8 mouse cellular contexts compared by ENCODE assay signal in the genomic region with DNA sequence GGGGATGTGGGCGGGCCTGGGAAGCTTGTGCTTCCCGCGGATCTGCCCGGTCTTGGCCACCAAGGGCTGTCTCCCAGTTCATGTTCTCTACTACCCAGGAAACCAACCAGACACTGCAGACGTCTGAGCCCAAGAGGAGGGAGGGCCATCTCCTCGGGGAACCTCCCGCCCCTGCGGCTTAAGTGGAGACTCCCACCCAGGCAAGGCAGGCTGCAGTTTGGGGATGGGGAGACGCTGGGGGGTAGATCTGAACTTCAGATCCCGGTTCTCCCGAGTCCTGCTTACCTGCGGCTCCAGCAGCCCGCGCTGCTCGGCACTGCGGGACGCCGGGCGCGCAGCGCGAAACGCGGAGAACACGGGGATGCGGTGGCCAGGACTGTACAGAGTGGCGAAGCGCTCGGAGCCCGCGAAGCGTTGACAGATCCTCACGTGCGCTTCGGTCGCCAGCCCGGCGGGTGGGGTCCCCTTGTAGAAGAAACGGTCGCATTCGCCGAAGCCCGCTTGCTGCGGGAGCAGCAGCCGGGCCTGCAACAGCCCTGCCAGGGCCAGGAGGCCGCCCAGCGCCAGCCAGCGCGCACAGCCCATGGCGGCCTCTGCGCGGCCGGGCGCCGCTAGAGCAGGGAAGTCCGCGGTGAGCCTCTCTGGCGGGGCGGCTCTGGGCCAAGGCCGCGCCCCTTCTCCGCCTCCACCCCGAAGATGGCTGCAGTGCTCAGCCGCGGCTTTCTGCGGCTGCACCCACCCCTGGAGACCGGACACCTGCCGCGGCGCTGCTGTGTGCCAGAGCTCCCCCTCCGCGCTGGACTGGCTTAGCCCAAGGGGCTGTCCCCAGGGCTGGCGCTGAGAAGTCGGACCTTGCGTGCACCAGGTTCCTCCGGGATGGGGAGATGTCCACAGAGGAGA. TPM values are rescaled to one million over a fixed set of nuclear protein-coding genes. Genes with fewer than 3 reads are reported as not detected.
DNase-seq lines count a peak whose midpoint lies in the region; ATAC-seq and TF ChIP-seq lines count a peak whose summit lies in the region.

No protein-coding gene starts in this region.

- H3K79me3 ChIP-seq in C2C12 (ENCODE audit: low read depth): no peaks in the 10 kb centered on the region

- no peaks in the 10 kb centered on the region for H3K36me3 ChIP-seq in C2C12 (ENCODE audit: control insufficient read depth, insufficient read depth)
- peaks cover 57% of the 10 kb centered on the region for H3K36me3 ChIP-seq in erythroblast, embryonic 14.5 days (ENCODE audit: control insufficient read depth)
- H3K36me3 ChIP-seq in heart, embryonic 13.5 days: no peaks in the 10 kb centered on the region
- H3K36me3 ChIP-seq in liver, embryonic 12.5 days: peaks cover 29% of the 10 kb centered on the region
- H3K36me3 ChIP-seq in splenic B cell, adult 2 months (ENCODE audit: control insufficient read depth, insufficient read depth, low read length, poor library complexity, severe bottlenecking): no peaks in the 10 kb centered on the region

- peak overlapping the region; percentile 74 for H3ac ChIP-seq in C2C12 (ENCODE audit: control insufficient read depth, insufficient read length, low read depth)

- H3K9ac ChIP-seq in heart, embryonic 13.5 days: peak overlapping the region; percentile 86
- H3K9ac ChIP-seq in liver, embryonic 12.5 days: peak overlapping the region; percentile 93

- H3K4me2 ChIP-seq in heart, embryonic 13.5 days: peak overlapping the region; percentile 97
- peak overlapping the region; percentile 91 for H3K4me2 ChIP-seq in liver, embryonic 12.5 days

- H3K4me1 ChIP-seq in erythroblast, embryonic 14.5 days (ENCODE audit: control insufficient read depth): peaks cover 84% of the 10 kb centered on the region
- peaks cover 22% of the 10 kb centered on the region for H3K4me1 ChIP-seq in heart, embryonic 13.5 days
- peaks cover 74% of the 10 kb centered on the region for H3K4me1 ChIP-seq in liver, embryonic 12.5 days

- H3K27ac ChIP-seq in heart, embryonic 13.5 days (replicated peaks): peak overlapping the region; percentile 77
- H3K27ac ChIP-seq in liver, embryonic 12.5 days: peak overlapping the region; percentile 89

- ATAC-seq in heart, embryonic 13.5 days (ENCODE audit: extremely low read depth, insufficient number of reproducible peaks, low FRiP score, low TSS enrichment): peak; percentile 89
- ATAC-seq in liver, embryonic 12.5 days: peak; percentile 96

- TF ChIP-seq CTCF in C2C12 (IDR thresholded peaks at IDR 0.05; ENCODE audit: control insufficient read depth, insufficient read depth, insufficient read length): no peak
- 0 out of 2 replicates have a peak, but pooled peaks have one; percentile 2 for TF ChIP-seq CTCF in brain, embryonic 14.5 days (IDR thresholded peaks at IDR 0.05; ENCODE audit: borderline replicate concordance, extremely low read depth, insufficient read depth, insufficient read length)

- TF ChIP-seq POLR2A in brain, embryonic 14.5 days (IDR thresholded peaks at IDR 0.05; ENCODE audit: borderline replicate concordance, extremely low read depth, insufficient read depth, insufficient read length, poor library complexity, severe bottlenecking): peak; percentile 79

- H3K79me2 ChIP-seq in C2C12 (ENCODE audit: control insufficient read depth, insufficient read depth): no peaks in the 10 kb centered on the region

- peak; percentile 85 for DNase-seq in brain, embryonic 14.5 days (ENCODE audit: low read depth)
- peak; percentile 92 for DNase-seq in kidney, postnatal 10 days
- peak; percentile 67 for DNase-seq in naive thymus-derived CD4-positive, alpha-beta T cell, adult 2 months (ENCODE audit: low read depth)
- peak; percentile 85 for DNase-seq in splenic B cell, adult 2 months (ENCODE audit: low read depth, low spot score)

- WGBS in heart, embryonic 13.5 days: 1% methylated on average over 76 of the region's 76 CpGs
- WGBS in liver, embryonic 12.5 days (ENCODE audit: insufficient replicate concordance): under 1% methylated on average over 76 of the region's 76 CpGs

- H3K27me3 ChIP-seq in C2C12 (ENCODE audit: control insufficient read depth, insufficient read depth, insufficient read length): no peaks in the 10 kb centered on the region
- no peaks in the 10 kb centered on the region; the same call in 1 of the 2 replicates for H3K27me3 ChIP-seq in erythroblast, embryonic 14.5 days (ENCODE audit: control insufficient read depth)
- peaks cover 4% of the 10 kb centered on the region; the same call in 1 of the 2 replicates for H3K27me3 ChIP-seq in heart, embryonic 13.5 days (replicated peaks)
- H3K27me3 ChIP-seq in liver, embryonic 12.5 days (replicated peaks): peaks cover 14% of the 10 kb centered on the region
- no peaks in the 10 kb centered on the region for H3K27me3 ChIP-seq in splenic B cell, adult 2 months (ENCODE audit: control insufficient read depth, insufficient read depth, low read length, poor library complexity, severe bottlenecking)

- H3K9me3 ChIP-seq in erythroblast, embryonic 14.5 days (ENCODE audit: control insufficient read depth, low read length): peaks cover 7% of the 10 kb centered on the region
- no peaks in the 10 kb centered on the region for H3K9me3 ChIP-seq in heart, embryonic 13.5 days
- no peaks in the 10 kb centered on the region for H3K9me3 ChIP-seq in liver, embryonic 12.5 days (replicated peaks)

- peak overlapping the region; percentile 44 for H3K4me3 ChIP-seq in C2C12 (ENCODE audit: insufficient read depth, poor library complexity, severe bottlenecking)
- H3K4me3 ChIP-seq in erythroblast, embryonic 14.5 days (replicated peaks): peak overlapping the region; percentile 85
- H3K4me3 ChIP-seq in heart, embryonic 13.5 days: peak overlapping the region; percentile 70
- H3K4me3 ChIP-seq in liver, embryonic 12.5 days: peak overlapping the region; percentile 82

TF ChIP-seq in C2C12, 6 proteins besides CTCF, POLR2A, EP300 and RAD21:
- TF ChIP-seq USF1 (IDR thresholded peaks at IDR 0.05; ENCODE audit: low read depth) (no peak), MYOD1 (IDR thresholded peaks at IDR 0.05; ENCODE audit: control insufficient read depth, insufficient read length, low read depth) (peak; percentile 58)

RNA-seq across cellular contexts. Expression of a gene that starts 0.7 kb away (rescaled TPM):
- 4.0 TPM for polyA plus RNA-seq in C2C12 (2012; fragmentation: generic; extraction: Trizol)
- 9.7 and 16.1 TPM in 2 replicates for polyA plus RNA-seq in brain, embryonic 14.5 days (2012; rRNA removed)
- 14.9 TPM in 2 replicates for polyA plus RNA-seq in erythroblast, embryonic 14.5 days (2012)
- 7.5 and 8.9 TPM in 2 replicates for polyA plus RNA-seq in heart, embryonic 13.5 days (2015; fragmentation: Nextera tagmentation; extraction: Ambion mirVana)
- 36.8 and 40.3 TPM in 2 replicates for polyA plus RNA-seq in liver, embryonic 12.5 days (2016; fragmentation: Nextera tagmentation; extraction: Ambion mirVana)

Comparison
In these comparisons a context has a peak if more than half of its experiments do, and no peak if none do; other contexts are left out.
1. Peak in every context shown above with its lines: DNase-seq, ATAC-seq, H3K4me3 ChIP-seq and H3K27ac ChIP-seq.